Mouse (Mus musculus): ENCODE measurements around the gene Pcnp. TPM values are rescaled to one million over a fixed set of nuclear protein-coding genes. Genes with fewer than 3 reads are reported as not detected.

Pcnp gene
- total and polyA plus RNA-seq, 3 experiments: 30.9 to 176 (median 113) TPM

DNA sequence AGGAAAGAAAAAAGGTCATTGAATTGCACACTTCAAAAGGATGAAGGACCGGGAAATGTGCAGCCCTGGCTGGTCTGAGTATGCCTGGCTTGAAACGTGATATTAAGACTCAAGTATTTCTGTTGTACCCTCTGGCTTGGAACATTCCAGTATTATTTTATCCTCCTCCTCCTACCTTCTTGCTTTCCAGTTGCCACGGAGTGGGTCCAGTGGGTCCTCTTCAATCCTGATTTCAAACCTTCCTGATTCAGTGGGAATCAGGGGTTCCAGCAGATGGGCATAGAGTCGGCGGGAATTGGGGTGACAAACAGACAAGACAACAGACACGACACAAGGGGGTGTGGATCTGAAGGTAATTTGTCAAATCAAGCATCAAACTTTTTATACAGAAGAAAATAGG is 43.0 kb upstream of the Pcnp start:
- H3K9me3 ChIP-seq (replicated peaks): no peaks in the 10 kb centered on the region
- ATAC-seq (ENCODE audit: extremely low read depth, insufficient number of reproducible peaks, low FRiP score, poor library complexity, severe bottlenecking): no peak

DNA sequence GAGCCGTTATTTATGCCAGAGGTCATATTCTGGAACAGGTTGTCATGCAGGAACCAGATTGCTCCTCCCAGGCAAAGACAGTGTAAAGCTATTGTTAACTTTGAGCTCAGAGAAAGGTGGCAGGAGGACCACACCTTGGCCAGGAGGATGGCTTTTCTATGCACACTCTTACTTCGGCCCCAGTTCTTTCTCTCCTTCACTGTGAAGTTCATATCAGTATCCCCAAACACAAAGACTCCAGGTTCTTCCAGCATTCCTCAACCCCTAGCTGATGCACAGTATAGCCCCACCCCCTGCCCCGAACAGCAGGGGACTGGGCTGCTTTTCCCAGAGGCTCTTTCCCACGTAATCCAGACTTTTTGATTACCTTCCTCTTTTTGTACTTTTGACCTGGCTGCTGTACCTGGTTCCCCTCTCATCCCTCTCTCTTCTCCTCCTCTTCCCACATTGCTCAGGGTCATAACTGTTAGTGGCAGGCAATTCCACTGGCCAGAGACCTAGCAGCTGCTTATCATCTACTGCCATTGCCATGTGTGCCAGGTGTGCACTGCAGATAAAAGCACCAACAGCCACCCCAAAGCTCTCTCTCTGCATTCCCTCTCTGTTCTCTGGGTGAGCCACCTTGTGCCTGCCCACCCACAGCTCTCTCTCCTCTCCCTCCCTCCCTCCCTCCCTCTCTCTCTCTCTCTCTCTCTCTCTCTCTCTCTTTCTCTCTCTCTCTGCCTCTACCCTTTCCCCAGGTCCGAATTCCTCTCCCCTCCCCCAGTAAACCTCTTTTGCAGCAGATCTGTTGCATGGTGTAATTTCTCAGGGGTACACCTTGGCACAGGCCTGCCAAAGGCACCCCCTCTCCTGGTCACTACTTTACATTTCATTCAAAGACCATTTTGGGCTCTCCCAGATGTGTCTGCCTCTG is 42.0 kb upstream of the Pcnp start:
- peaks cover 2% of the 10 kb centered on the region for H3K36me3 ChIP-seq (replicated peaks)
- no peaks in the 10 kb centered on the region for H3K27me3 ChIP-seq (ENCODE audit: insufficient read depth, low read length)
- DNase-seq (ENCODE audit: low spot score): peak; percentile 68
- H3K4me1 ChIP-seq (ENCODE audit: insufficient read depth, low read depth, low read length): peaks cover 78% of the 10 kb centered on the region
- peak; percentile 83 for ATAC-seq (ENCODE audit: extremely low read depth, insufficient number of reproducible peaks, low FRiP score, poor library complexity, severe bottlenecking)
- no peaks in the 10 kb centered on the region for H3K9me3 ChIP-seq (replicated peaks)
- peak; percentile 95 for TF ChIP-seq TAL1 (conservative IDR thresholded peaks at IDR 0.05; ENCODE audit: low read depth, low read length)
- TF ChIP-seq GATA1 (IDR thresholded peaks at IDR 0.05; ENCODE audit: borderline replicate concordance, low read length): no peak
- H3K4me3 ChIP-seq (ENCODE audit: low read depth, low read length): peak overlapping the region; percentile 33; the same call in 1 of the 2 replicates

More for the DNA sequence above, 43.0 kb upstream of the Pcnp start:
- Histone ChIP-seq H3K4me1 (ENCODE audit: insufficient read depth, low read depth, low read length) (peaks cover 69% of the 10 kb centered on the region), H3K4me3 (ENCODE audit: low read depth, low read length) (peak overlapping the region; percentile 28; the same call in 1 of the 2 replicates), H3K36me3 (replicated peaks) (peaks cover 2% of the 10 kb centered on the region), H3K27me3 (ENCODE audit: insufficient read depth, low read length) (no peaks in the 10 kb centered on the region)
- TF ChIP-seq GATA1 (IDR thresholded peaks at IDR 0.05; ENCODE audit: borderline replicate concordance, low read length) (no peak), TAL1 (conservative IDR thresholded peaks at IDR 0.05; ENCODE audit: low read depth, low read length) (no peak), GATA2 (IDR thresholded peaks at IDR 0.05; ENCODE audit: borderline replicate concordance, low read depth, low read length) (no peak), POLR2AphosphoS5 (IDR thresholded peaks at IDR 0.05; ENCODE audit: insufficient replicate concordance, low read depth, low read length) (no peak), CTCF (IDR thresholded peaks at IDR 0.05; ENCODE audit: low read depth, low read length) (no peak)
- no peak for DNase-seq (ENCODE audit: low spot score)

DNA sequence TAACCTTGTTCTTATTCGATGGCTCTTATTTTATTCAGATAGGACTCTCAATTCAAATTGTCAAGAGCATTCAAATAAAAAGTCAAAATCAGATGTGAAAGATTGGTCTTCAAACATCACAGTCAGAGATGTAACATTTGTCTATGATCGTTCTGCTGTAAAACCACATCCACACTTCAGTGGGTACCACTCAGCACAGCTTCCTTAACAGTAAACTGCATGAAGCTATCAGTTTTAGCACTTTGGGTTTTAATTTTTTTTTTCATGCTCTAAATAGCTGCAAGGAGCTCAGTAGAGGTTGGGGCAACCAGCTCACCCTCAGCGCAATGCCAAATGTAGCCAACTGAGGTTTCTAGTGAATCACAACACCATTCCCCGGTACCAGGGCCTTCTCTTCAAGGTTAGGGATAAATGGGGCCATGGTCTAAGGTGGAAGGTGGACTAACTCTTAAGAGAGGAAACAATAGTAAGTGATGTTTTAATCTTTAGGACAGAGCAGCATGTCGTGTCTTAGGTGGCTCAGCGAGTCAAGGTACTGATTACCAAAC is 39.1 kb upstream of the Pcnp start:
- H3K36me3 ChIP-seq (replicated peaks): peaks cover 2% of the 10 kb centered on the region
- no peak for TF ChIP-seq TAL1 (conservative IDR thresholded peaks at IDR 0.05; ENCODE audit: low read depth, low read length)
- TF ChIP-seq POLR2AphosphoS5 (IDR thresholded peaks at IDR 0.05; ENCODE audit: insufficient replicate concordance, low read depth, low read length): no peak
- no peak for TF ChIP-seq GATA2 (IDR thresholded peaks at IDR 0.05; ENCODE audit: borderline replicate concordance, low read depth, low read length)
- TF ChIP-seq GATA1 (IDR thresholded peaks at IDR 0.05; ENCODE audit: borderline replicate concordance, low read length): no peak
- TF ChIP-seq CTCF (IDR thresholded peaks at IDR 0.05; ENCODE audit: low read depth, low read length): no peak
- H3K27me3 ChIP-seq (ENCODE audit: insufficient read depth, low read length): no peaks in the 10 kb centered on the region
- no peaks in the 10 kb centered on the region for H3K9me3 ChIP-seq (replicated peaks)
- no peak for ATAC-seq (ENCODE audit: extremely low read depth, insufficient number of reproducible peaks, low FRiP score, poor library complexity, severe bottlenecking)
- H3K4me1 ChIP-seq (ENCODE audit: insufficient read depth, low read depth, low read length): peaks cover 78% of the 10 kb centered on the region
- H3K4me3 ChIP-seq (ENCODE audit: low read depth, low read length): no peak overlapping the region
- DNase-seq (ENCODE audit: low spot score): no peak

DNA sequence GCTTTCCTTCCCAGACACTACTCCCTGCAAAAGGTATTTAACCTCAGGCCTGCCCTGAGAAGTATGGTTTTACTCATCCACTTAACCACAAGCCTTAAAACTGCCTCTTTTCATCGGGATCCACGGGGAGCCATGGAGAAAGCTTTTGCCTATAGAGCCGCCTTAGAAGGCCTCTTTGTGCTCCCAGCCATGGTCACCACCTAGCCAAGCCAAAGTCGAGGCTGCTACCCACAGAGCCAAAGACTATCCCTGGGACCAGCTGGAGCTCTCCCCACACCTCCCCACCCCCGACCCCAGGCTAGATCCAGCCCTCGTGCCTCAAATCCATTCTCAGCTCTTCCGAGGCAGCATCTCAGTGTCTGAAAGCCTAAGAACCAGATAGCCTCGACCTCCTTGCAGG is 36.6 kb upstream of the Pcnp start:
- Histone ChIP-seq H3K36me3 (replicated peaks) (peaks cover 2% of the 10 kb centered on the region), H3K9me3 (replicated peaks) (no peaks in the 10 kb centered on the region), H3K4me3 (ENCODE audit: low read depth, low read length) (no peak overlapping the region), H3K4me1 (ENCODE audit: insufficient read depth, low read depth, low read length) (peaks cover 55% of the 10 kb centered on the region), H3K27me3 (ENCODE audit: insufficient read depth, low read length) (no peaks in the 10 kb centered on the region)
- TF ChIP-seq TAL1 (conservative IDR thresholded peaks at IDR 0.05; ENCODE audit: low read depth, low read length) (no peak), GATA2 (IDR thresholded peaks at IDR 0.05; ENCODE audit: borderline replicate concordance, low read depth, low read length) (no peak), POLR2AphosphoS5 (IDR thresholded peaks at IDR 0.05; ENCODE audit: insufficient replicate concordance, low read depth, low read length) (no peak), GATA1 (IDR thresholded peaks at IDR 0.05; ENCODE audit: borderline replicate concordance, low read length) (no peak), CTCF (IDR thresholded peaks at IDR 0.05; ENCODE audit: low read depth, low read length) (no peak)
- ATAC-seq (ENCODE audit: extremely low read depth, insufficient number of reproducible peaks, low FRiP score, poor library complexity, severe bottlenecking) (no peak), DNase-seq (ENCODE audit: low spot score) (no peak)

DNA sequence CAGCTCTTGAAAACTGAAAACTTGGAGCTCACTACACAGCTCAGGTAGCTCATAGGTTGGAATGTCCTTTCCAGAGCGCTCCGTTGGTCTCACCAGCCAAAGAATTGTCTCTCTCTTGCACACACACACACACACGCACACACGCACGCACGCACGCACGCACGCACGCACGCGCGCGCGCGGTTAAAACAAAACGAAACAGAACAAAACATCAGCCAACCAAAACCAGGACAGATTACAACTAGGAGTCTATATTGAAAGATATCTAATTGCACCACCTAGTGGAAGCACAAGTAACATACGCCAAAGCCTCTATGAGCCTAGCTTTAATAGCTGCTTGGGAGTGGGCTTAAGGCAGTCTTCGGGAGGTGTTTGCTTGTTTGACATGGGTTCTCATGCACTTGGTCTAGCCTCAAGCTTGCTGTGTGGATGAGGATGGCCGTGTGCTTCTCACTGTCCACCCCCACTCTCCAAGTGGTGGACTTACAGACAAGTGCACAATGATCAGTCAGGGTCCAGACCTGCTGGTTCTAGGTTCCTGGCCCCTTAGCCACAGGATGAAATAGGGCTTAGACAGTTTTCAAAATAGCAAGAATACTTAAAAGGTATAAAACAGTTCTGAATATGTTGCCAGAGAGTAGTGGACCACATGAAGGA is 34.9 kb upstream of the Pcnp start:
- H3K36me3 ChIP-seq (replicated peaks): no peaks in the 10 kb centered on the region
- TF ChIP-seq CTCF (IDR thresholded peaks at IDR 0.05; ENCODE audit: low read depth, low read length): peak; percentile 43; the same call in 1 of the 2 replicates
- TF ChIP-seq GATA2 (IDR thresholded peaks at IDR 0.05; ENCODE audit: borderline replicate concordance, low read depth, low read length): no peak
- no peak for TF ChIP-seq TAL1 (conservative IDR thresholded peaks at IDR 0.05; ENCODE audit: low read depth, low read length)
- H3K4me1 ChIP-seq (ENCODE audit: insufficient read depth, low read depth, low read length): peaks cover 43% of the 10 kb centered on the region
- H3K9me3 ChIP-seq (replicated peaks): no peaks in the 10 kb centered on the region
- no peaks in the 10 kb centered on the region for H3K27me3 ChIP-seq (ENCODE audit: insufficient read depth, low read length)
- peak overlapping the region; percentile 67 for H3K4me3 ChIP-seq (ENCODE audit: low read depth, low read length)
- ATAC-seq (ENCODE audit: extremely low read depth, insufficient number of reproducible peaks, low FRiP score, poor library complexity, severe bottlenecking): peak; percentile 84
- DNase-seq (ENCODE audit: low spot score): peak; percentile 76

DNA sequence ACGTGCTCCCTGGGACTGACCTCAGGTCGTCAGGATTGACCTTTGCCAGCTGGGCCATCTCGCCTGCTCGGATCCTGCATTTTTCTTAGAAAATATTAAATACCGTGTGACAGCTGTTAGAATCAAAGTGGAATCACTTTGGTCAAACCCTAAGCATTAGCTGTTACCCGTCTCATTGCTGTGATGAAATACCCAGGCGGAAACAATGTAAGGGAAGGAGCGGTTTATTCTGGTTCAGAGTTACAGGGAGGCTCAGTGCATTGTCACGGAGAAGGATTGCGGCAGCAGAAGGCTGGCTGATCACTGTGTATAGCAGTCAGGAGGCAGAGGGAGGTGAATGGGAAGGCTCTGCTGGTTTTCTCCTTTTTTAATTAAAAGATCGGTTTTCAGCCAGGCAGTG is 33.4 kb upstream of the Pcnp start:
- TF ChIP-seq GATA1 (IDR thresholded peaks at IDR 0.05; ENCODE audit: borderline replicate concordance, low read length) (no peak), GATA2 (IDR thresholded peaks at IDR 0.05; ENCODE audit: borderline replicate concordance, low read depth, low read length) (no peak), CTCF (IDR thresholded peaks at IDR 0.05; ENCODE audit: low read depth, low read length) (no peak), POLR2AphosphoS5 (IDR thresholded peaks at IDR 0.05; ENCODE audit: insufficient replicate concordance, low read depth, low read length) (no peak), TAL1 (conservative IDR thresholded peaks at IDR 0.05; ENCODE audit: low read depth, low read length) (no peak)
- DNase-seq (ENCODE audit: low spot score) (no peak), ATAC-seq (ENCODE audit: extremely low read depth, insufficient number of reproducible peaks, low FRiP score, poor library complexity, severe bottlenecking) (no peak)
- H3K36me3 ChIP-seq (replicated peaks): no peaks in the 10 kb centered on the region
- H3K4me1 ChIP-seq (ENCODE audit: insufficient read depth, low read depth, low read length): peaks cover 32% of the 10 kb centered on the region
- H3K27me3 ChIP-seq (ENCODE audit: insufficient read depth, low read length): no peaks in the 10 kb centered on the region
- no peak overlapping the region for H3K4me3 ChIP-seq (ENCODE audit: low read depth, low read length)
- no peaks in the 10 kb centered on the region for H3K9me3 ChIP-seq (replicated peaks)
